Comparison of ENCODE assay signal across 8 mouse cellular contexts in genomic region chr5:67530957-67531356, GRCm38 (mm10).
A peak's percentile ranks its signal among the peaks of the same experiment; 100 is the strongest.
DNase-seq lines count a peak whose midpoint lies in the region; ATAC-seq lines count a peak whose summit lies in the region.

No protein-coding gene starts in this region.

- intact Hi-C loops in left cerebral cortex, postnatal 4 days (cut with DNase I) = loop anchor here (10.0 kb wide), 1 partner anchor 584 kb away; no protein-coding TSS in a partner anchor

- no peak for ATAC-seq in cerebellum, adult (ENCODE audit: insufficient number of reproducible peaks, low FRiP score, low TSS enrichment)

- peak; percentile 13 to 17 for DNase-seq in cerebellum, adult 18-20 months
- DNase-seq in left cerebral cortex, postnatal 4 days = peak; percentile 24
- no peak for DNase-seq in left cerebral cortex, adult 9 months (ENCODE audit: low spot score in 2 of 2)
- peak; percentile 39 for DNase-seq in c-Kit-positive CD71-negative TER-119-negative erythroid progenitor cells, embryonic 14.5 days (ENCODE audit: low read depth)
- DNase-seq in kidney, postnatal 4 days = peak; percentile 46 to 63
- peak; percentile 58 for DNase-seq in testis, postnatal 10 days (ENCODE audit: low spot score)
- DNase-seq in frontal cortex, postnatal 14 days (ENCODE audit: low spot score in 2 of 2) = no peak

Comparison
In these comparisons a context has a peak if more than half of its experiments do, and no peak if none do; other contexts are left out.
1. DNase-seq: peak in cerebellum, adult 18-20 months (2 of 2), left cerebral cortex, postnatal 4 days (single experiment), c-Kit-positive CD71-negative TER-119-negative erythroid progenitor cells, embryonic 14.5 days (single experiment), kidney, postnatal 4 days (2 of 2) and testis, postnatal 10 days (single experiment); none in left cerebral cortex, adult 9 months (0 of 2) and frontal cortex, postnatal 14 days (0 of 2).